Mouse (Mus musculus): Measurements from ENCODE around the gene Ddx39.

DNA sequence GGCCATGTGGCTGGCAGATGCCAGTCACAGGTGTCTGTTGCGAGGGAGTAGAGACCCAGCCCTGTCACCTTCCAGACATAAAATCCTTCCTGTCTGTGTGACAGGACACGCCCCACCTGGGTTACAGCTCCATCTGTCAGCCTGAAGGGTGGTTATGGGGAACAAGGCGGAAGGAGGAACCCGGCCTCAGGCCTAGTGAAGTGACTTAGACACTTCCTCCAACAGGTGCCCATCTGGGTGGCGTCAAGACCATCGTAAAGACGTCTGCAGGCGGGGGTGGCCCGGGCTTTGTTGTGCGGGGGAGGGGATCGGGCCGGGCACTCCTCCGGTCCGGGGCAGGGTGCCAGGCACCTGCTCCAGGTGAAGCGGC, 16.7 kb upstream of the Ddx39 start:
- no peak for TF ChIP-seq CTCF (conservative IDR thresholded peaks at IDR 0.05; ENCODE audit: insufficient read depth, insufficient read length, low read depth, low read length)
- TF ChIP-seq POLR2A (IDR thresholded peaks at IDR 0.05; ENCODE audit: low read depth, low read length): no peak
